Mouse (Mus musculus): ENCODE results near the gene Myh14. TPM values are rescaled to one million over a fixed set of nuclear protein-coding genes. Genes with fewer than 3 reads are reported as not detected.

Gene Myh14
- polyA plus RNA-seq, 1 experiment = 0.01 TPM

- Histone ChIP-seq H3K27me3 (ENCODE audit: control insufficient read depth, insufficient read depth, insufficient read length) (peaks cover 22% of the 10 kb centered on the region), H3K36me3 (ENCODE audit: control insufficient read depth, insufficient read depth) (no peaks in the 10 kb centered on the region), H3K79me2 (ENCODE audit: control insufficient read depth, insufficient read depth) (no peaks in the 10 kb centered on the region), H3K4me3 (ENCODE audit: insufficient read depth, poor library complexity, severe bottlenecking) (no peak overlapping the region), H3ac (ENCODE audit: control insufficient read depth, insufficient read length, low read depth) (no peak overlapping the region), H3K79me3 (ENCODE audit: low read depth) (no peaks in the 10 kb centered on the region)
- TF ChIP-seq MAX (IDR thresholded peaks at IDR 0.05) (no peak), USF1 (IDR thresholded peaks at IDR 0.05; ENCODE audit: low read depth) (no peak), CEBPB (IDR thresholded peaks at IDR 0.05; ENCODE audit: low read depth) (no peak), MYOG (IDR thresholded peaks at IDR 0.05; ENCODE audit: control insufficient read depth, extremely low read depth, insufficient read length) (no peak), CTCF (IDR thresholded peaks at IDR 0.05; ENCODE audit: control insufficient read depth, insufficient read depth, insufficient read length) (no peak), FOSL1 (IDR thresholded peaks at IDR 0.05; ENCODE audit: insufficient read depth, low read length, poor library complexity, severe bottlenecking) (no peak), MYOD1 (IDR thresholded peaks at IDR 0.05; ENCODE audit: control insufficient read depth, insufficient read length, low read depth) (no peak)
Observed at GRCm38 (mm10) chr7:44669103-44669502, 1.5 kb downstream of the Myh14 start.

GRCm38 (mm10) chr7:44667996-44668738, 2.5 kb downstream of the Myh14 start:
- H3ac ChIP-seq (ENCODE audit: control insufficient read depth, insufficient read length, low read depth) = no peak overlapping the region
- H3K4me3 ChIP-seq (ENCODE audit: insufficient read depth, poor library complexity, severe bottlenecking) = no peak overlapping the region
- H3K79me2 ChIP-seq (ENCODE audit: control insufficient read depth, insufficient read depth) = no peaks in the 10 kb centered on the region
- H3K27me3 ChIP-seq (ENCODE audit: control insufficient read depth, insufficient read depth, insufficient read length) = peaks cover 22% of the 10 kb centered on the region
- no peaks in the 10 kb centered on the region for H3K79me3 ChIP-seq (ENCODE audit: low read depth)
- TF ChIP-seq MAX (IDR thresholded peaks at IDR 0.05) = no peak
- TF ChIP-seq FOSL1 (IDR thresholded peaks at IDR 0.05; ENCODE audit: insufficient read depth, low read length, poor library complexity, severe bottlenecking) = no peak
- TF ChIP-seq CEBPB (IDR thresholded peaks at IDR 0.05; ENCODE audit: low read depth) = no peak
- no peaks in the 10 kb centered on the region for H3K36me3 ChIP-seq (ENCODE audit: control insufficient read depth, insufficient read depth)

GRCm38 (mm10) chr7:44666462-44666861, 4.2 kb downstream of the Myh14 start:
- Histone ChIP-seq H3K36me3 (ENCODE audit: control insufficient read depth, insufficient read depth) (no peaks in the 10 kb centered on the region), H3K79me3 (ENCODE audit: low read depth) (no peaks in the 10 kb centered on the region), H3K4me3 (ENCODE audit: insufficient read depth, poor library complexity, severe bottlenecking) (no peak overlapping the region), H3K27me3 (ENCODE audit: control insufficient read depth, insufficient read depth, insufficient read length) (peaks cover 28% of the 10 kb centered on the region), H3ac (ENCODE audit: control insufficient read depth, insufficient read length, low read depth) (no peak overlapping the region), H3K79me2 (ENCODE audit: control insufficient read depth, insufficient read depth) (no peaks in the 10 kb centered on the region)
- TF ChIP-seq MAX (IDR thresholded peaks at IDR 0.05) = no peak
- TF ChIP-seq FOSL1 (IDR thresholded peaks at IDR 0.05; ENCODE audit: insufficient read depth, low read length, poor library complexity, severe bottlenecking) = no peak
- TF ChIP-seq MYOG (IDR thresholded peaks at IDR 0.05; ENCODE audit: control insufficient read depth, extremely low read depth, insufficient read length) = no peak
- TF ChIP-seq CTCF (IDR thresholded peaks at IDR 0.05; ENCODE audit: control insufficient read depth, insufficient read depth, insufficient read length) = no peak
- TF ChIP-seq MYOD1 (IDR thresholded peaks at IDR 0.05; ENCODE audit: control insufficient read depth, insufficient read length, low read depth) = no peak
- TF ChIP-seq USF1 (IDR thresholded peaks at IDR 0.05; ENCODE audit: low read depth) = no peak
- no peak for TF ChIP-seq CEBPB (IDR thresholded peaks at IDR 0.05; ENCODE audit: low read depth)

GRCm38 (mm10) chr7:44664731-44665130, 5.9 kb downstream of the Myh14 start:
- Histone ChIP-seq H3K36me3 (ENCODE audit: control insufficient read depth, insufficient read depth) (no peaks in the 10 kb centered on the region), H3K4me3 (ENCODE audit: insufficient read depth, poor library complexity, severe bottlenecking) (no peak overlapping the region), H3K79me2 (ENCODE audit: control insufficient read depth, insufficient read depth) (no peaks in the 10 kb centered on the region), H3K27me3 (ENCODE audit: control insufficient read depth, insufficient read depth, insufficient read length) (peaks cover 34% of the 10 kb centered on the region), H3ac (ENCODE audit: control insufficient read depth, insufficient read length, low read depth) (no peak overlapping the region), H3K79me3 (ENCODE audit: low read depth) (no peaks in the 10 kb centered on the region)
- TF ChIP-seq CEBPB (IDR thresholded peaks at IDR 0.05; ENCODE audit: low read depth) = no peak
- TF ChIP-seq MYOD1 (IDR thresholded peaks at IDR 0.05; ENCODE audit: control insufficient read depth, insufficient read length, low read depth) = no peak
- TF ChIP-seq USF1 (IDR thresholded peaks at IDR 0.05; ENCODE audit: low read depth) = no peak
- TF ChIP-seq MYOG (IDR thresholded peaks at IDR 0.05; ENCODE audit: control insufficient read depth, extremely low read depth, insufficient read length) = no peak
- no peak for TF ChIP-seq MAX (IDR thresholded peaks at IDR 0.05)
- TF ChIP-seq CTCF (IDR thresholded peaks at IDR 0.05; ENCODE audit: control insufficient read depth, insufficient read depth, insufficient read length) = no peak
- TF ChIP-seq FOSL1 (IDR thresholded peaks at IDR 0.05; ENCODE audit: insufficient read depth, low read length, poor library complexity, severe bottlenecking) = no peak

GRCm38 (mm10) chr7:44663546-44663945, 7.1 kb downstream of the Myh14 start:
- H3K79me3 ChIP-seq (ENCODE audit: low read depth) = no peaks in the 10 kb centered on the region
- H3K4me3 ChIP-seq (ENCODE audit: insufficient read depth, poor library complexity, severe bottlenecking) = no peak overlapping the region
- no peaks in the 10 kb centered on the region for H3K36me3 ChIP-seq (ENCODE audit: control insufficient read depth, insufficient read depth)
- no peaks in the 10 kb centered on the region for H3K79me2 ChIP-seq (ENCODE audit: control insufficient read depth, insufficient read depth)
- H3ac ChIP-seq (ENCODE audit: control insufficient read depth, insufficient read length, low read depth) = no peak overlapping the region
- TF ChIP-seq FOSL1 (IDR thresholded peaks at IDR 0.05; ENCODE audit: insufficient read depth, low read length, poor library complexity, severe bottlenecking) = no peak
- no peak for TF ChIP-seq MAX (IDR thresholded peaks at IDR 0.05)
- TF ChIP-seq MYOD1 (IDR thresholded peaks at IDR 0.05; ENCODE audit: control insufficient read depth, insufficient read length, low read depth) = no peak
- no peak for TF ChIP-seq USF1 (IDR thresholded peaks at IDR 0.05; ENCODE audit: low read depth)
- no peak for TF ChIP-seq CEBPB (IDR thresholded peaks at IDR 0.05; ENCODE audit: low read depth)
- no peak for TF ChIP-seq MYOG (IDR thresholded peaks at IDR 0.05; ENCODE audit: control insufficient read depth, extremely low read depth, insufficient read length)
- no peak for TF ChIP-seq CTCF (IDR thresholded peaks at IDR 0.05; ENCODE audit: control insufficient read depth, insufficient read depth, insufficient read length)
- peaks cover 26% of the 10 kb centered on the region for H3K27me3 ChIP-seq (ENCODE audit: control insufficient read depth, insufficient read depth, insufficient read length)

- Histone ChIP-seq H3K79me2 (ENCODE audit: control insufficient read depth, insufficient read depth) (no peaks in the 10 kb centered on the region), H3K27me3 (ENCODE audit: control insufficient read depth, insufficient read depth, insufficient read length) (peaks cover 18% of the 10 kb centered on the region), H3K79me3 (ENCODE audit: low read depth) (no peaks in the 10 kb centered on the region), H3K36me3 (ENCODE audit: control insufficient read depth, insufficient read depth) (no peaks in the 10 kb centered on the region), H3ac (ENCODE audit: control insufficient read depth, insufficient read length, low read depth) (no peak overlapping the region), H3K4me3 (ENCODE audit: insufficient read depth, poor library complexity, severe bottlenecking) (no peak overlapping the region)
- TF ChIP-seq MYOD1 (IDR thresholded peaks at IDR 0.05; ENCODE audit: control insufficient read depth, insufficient read length, low read depth) (no peak), CTCF (IDR thresholded peaks at IDR 0.05; ENCODE audit: control insufficient read depth, insufficient read depth, insufficient read length) (no peak), CEBPB (IDR thresholded peaks at IDR 0.05; ENCODE audit: low read depth) (no peak), MAX (IDR thresholded peaks at IDR 0.05) (no peak), USF1 (IDR thresholded peaks at IDR 0.05; ENCODE audit: low read depth) (no peak), MYOG (IDR thresholded peaks at IDR 0.05; ENCODE audit: control insufficient read depth, extremely low read depth, insufficient read length) (no peak), FOSL1 (IDR thresholded peaks at IDR 0.05; ENCODE audit: insufficient read depth, low read length, poor library complexity, severe bottlenecking) (no peak)
Observed at GRCm38 (mm10) chr7:44662569-44662968, 8.1 kb downstream of the Myh14 start.

Data from C2C12 (cell line).